Mouse (Mus musculus): Measurements from ENCODE around the gene Fam163b.

The Fam163b gene

GRCm38 (mm10) chr2:27141950-27142693, at the start of gene Fam163b:
Fam163b (minus strand) TSS chr2:27142491.
- DNase-seq (ENCODE audit: low spot score) = peak; percentile 58

DNA sequence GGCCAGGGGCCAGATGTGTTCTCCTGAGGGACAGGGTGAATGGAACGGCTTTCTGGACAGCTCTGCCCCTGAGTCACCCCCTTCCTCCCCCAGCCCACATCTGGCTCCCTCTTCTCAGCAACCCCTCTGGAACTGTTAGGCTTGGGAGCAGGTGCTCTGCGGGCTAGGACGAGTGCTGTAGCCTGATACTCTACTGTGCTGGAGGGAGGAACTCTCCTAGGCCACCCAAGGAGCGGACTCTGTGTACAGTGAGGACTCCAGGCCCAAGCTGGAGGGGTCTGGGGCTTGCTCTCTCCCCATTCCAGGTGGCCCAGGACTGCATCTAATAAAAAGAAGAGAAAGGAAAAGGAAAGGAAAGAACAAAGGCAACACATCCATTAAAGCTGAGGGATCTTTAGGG, 47.7 kb upstream of the Fam163b start:
- no peak for DNase-seq (ENCODE audit: low spot score)

DNA sequence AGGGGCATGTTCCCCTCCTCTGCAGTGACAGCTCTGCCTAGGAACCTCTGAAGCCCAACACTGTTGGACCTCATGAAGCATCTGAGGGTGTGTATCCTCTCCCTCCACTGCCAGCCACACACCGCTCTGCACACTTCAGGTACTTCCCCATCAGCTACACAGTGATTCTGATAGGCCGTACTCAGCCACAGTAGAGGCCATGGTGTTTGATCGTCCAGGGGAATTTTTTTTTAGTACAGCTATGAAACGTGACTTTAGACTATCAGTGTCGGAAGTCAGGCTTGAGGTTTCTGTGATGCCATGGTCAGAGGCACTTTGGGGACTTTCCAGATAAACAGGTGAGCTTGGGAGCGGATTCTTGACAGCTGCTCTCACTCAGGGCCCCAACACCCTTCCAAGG, 45.2 kb upstream of the Fam163b start:
- no peak for DNase-seq (ENCODE audit: low spot score)

GRCm38 (mm10) chr2:27183734-27184133, 41.4 kb upstream of the Fam163b start:
- DNase-seq (ENCODE audit: low spot score) = no peak

- DNase-seq (ENCODE audit: low spot score) = no peak
These were observed 39.6 kb upstream of the Fam163b start for GRCm38 (mm10) chr2:27181907-27182306.

DNA sequence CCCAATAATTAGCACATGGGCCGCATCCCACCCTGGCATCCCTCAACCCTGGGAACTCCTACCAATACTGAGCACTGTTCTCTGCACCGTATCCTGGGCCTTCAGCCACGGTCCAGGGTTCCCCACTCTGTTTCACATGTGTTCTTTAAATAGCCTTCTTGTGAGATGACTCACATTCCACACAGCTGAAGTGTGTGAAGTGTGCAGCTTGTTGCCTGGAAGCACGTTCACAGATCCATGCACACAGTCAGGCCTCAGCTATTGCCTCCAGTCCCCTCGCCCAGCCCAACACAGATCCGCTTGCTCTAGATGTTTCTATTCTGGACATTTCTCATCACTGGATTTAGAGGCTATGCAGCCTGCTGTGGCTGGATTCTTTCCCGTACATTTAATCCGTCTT, 36.8 kb upstream of the Fam163b start:
- no peak for DNase-seq (ENCODE audit: low spot score)

DNA sequence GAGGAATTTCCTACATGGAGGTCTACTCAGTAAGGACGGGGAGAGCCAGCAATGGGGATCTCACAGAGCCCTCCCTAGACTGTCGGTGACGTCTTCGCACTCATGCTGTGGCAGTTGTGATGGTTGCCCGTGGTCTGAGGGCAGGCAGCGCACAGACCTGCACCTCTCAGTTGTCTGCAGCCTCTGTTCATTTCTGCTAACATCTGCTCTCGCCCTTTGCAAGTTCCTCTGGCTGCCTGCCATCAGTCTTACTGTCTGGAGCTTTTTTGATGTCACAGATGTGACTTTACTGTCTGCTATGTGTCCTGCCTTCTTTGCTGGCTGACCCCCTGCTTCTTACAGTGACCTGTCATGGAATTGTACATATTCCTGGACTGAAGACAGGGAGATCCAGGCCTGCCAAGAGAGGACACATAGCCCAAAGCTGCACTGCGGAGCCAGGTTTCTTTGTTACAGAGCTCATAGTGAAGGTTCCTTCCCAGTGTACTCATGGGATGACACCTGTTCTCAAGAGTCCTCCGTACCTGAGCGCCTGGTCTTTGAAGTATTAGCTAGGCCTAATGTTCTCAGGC, 33.5 kb upstream of the Fam163b start:
- no peak for DNase-seq (ENCODE audit: low spot score)

GRCm38 (mm10) chr2:27174242-27174641, 32.0 kb upstream of the Fam163b start:
- DNase-seq (ENCODE audit: low spot score) = no peak

DNA sequence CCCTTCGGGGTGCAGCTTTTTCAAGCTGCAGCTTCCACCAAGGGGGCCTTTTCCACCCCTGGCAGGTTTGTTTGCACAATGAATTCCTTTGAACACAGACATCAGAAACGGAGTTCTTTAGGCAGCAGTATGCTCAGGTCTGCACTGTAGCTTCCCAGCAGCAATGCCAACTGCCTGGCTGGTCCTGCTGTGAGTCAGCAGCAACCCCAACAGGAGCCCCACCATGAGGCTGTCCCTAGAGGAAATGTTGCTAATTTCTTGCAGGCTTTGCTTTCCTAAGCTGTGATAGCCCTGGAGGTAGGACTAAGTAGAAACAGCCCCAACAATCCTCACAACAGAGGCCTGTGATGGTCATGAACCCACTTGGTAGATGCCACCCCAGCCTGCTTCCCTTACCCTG, 24.7 kb upstream of the Fam163b start:
- no peak for DNase-seq (ENCODE audit: low spot score)

DNA sequence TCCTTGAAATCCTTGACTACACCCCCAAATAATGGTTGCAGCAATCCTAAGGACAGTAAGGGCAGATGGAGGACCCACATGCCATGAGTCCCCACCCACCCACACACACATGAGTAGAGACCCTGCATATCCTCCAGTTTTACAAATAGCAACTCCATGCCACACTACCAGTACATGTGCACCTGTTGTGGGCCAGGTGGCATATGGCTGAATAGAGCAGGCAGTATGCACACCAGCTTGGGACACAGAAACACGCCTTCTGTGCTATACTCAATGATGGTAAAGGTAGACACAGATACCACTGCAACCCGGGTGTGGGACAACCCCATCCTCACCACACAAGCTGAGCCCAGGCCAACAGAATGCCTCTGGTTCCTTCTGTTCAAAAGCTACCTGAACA, 23.8 kb upstream of the Fam163b start:
- no peak for DNase-seq (ENCODE audit: low spot score)

DNA sequence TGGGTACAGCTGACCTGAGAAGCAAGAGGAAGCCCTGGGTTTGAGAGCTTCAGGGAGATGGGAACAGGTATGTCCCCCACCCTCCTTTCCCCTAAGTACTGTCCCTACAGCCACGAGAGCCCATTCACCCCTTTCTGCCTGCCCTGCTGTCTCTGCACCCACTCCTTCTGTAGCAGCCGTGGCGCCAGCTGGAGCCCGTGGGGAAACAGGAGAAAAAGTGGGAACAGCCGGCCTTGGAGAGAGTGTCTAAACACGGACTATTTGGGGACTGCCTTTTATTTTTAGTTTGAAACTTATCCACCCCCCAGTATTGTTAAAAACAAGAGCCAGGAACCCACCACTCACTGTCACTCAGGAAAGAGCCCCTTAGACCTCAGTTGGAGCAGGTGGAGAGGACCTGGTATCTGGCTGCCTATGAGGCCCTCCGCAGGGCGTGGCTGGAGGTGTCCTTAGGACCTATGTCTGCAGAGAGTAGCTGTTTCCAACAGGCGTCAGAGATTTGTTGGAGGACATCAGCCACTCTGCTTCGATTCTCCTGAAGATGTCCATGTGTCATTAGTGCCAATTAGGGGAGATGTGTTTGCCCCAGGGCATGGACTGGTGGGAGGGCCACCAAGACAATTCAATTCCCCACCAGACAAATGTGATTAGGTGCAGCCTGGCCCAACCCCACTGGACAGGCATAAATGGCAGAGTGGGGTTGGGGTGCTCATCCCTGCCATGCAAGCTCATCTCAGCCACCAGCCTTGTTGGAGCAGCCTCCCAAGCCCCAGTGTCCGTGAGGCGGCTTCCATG, 22.7 kb upstream of the Fam163b start, which contains the start of gene Dbh:
Dbh (plus strand) TSS at position 438 of the 795 bp plus-strand sequence.
- no peak for DNase-seq (ENCODE audit: low spot score)

DNA sequence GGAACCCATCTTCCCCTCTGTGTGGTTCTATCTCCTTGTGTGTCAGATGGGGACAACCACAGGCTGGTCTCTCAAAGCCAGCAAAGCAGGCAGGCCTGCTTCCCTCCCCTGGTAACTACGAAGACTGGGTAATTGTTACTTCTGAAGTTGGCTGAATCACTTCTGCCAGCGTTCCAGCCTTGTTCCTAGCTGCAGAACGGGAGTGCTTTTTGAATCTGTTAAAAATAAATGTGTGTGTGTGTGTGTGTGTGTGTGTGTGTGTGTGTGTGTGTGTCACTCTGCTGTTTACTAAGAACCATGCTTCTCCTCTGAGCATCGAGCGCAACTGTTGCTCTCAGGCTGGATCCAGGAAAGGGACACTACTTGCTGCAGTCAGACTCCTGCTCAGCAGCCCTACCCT, 21.6 kb upstream of the Fam163b start:
- DNase-seq (ENCODE audit: low spot score) = no peak

- DNase-seq (ENCODE audit: low spot score) = no peak
These were observed 20.4 kb upstream of the Fam163b start for GRCm38 (mm10) chr2:27162656-27163055.

DNA sequence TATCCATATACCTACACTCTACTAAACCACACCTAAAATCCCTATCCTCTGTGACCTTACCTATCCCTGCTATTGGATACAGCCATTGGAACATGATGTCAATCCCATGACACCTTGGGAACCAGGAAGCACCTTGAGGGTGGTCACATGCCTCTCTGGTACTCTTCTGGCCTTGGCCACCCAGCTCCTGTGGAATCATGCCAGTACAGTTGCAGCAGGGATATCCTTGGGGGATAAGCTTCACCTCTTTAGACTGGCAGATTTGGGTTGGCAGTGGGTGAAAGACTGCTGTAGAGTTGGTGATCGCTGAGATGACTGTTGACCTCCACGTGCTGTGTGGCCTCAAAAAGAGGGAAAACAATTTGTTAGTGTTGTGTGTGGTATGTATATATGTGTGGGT, 19.2 kb upstream of the Fam163b start:
- no peak for DNase-seq (ENCODE audit: low spot score)

GRCm38 (mm10) chr2:27156596-27156995, 14.3 kb upstream of the Fam163b start:
- no peak for DNase-seq (ENCODE audit: low spot score)

GRCm38 (mm10) chr2:27154466-27155185, 12.3 kb upstream of the Fam163b start:
- DNase-seq (ENCODE audit: low spot score) = no peak

GRCm38 (mm10) chr2:27149457-27149856, 7.2 kb upstream of the Fam163b start:
- no peak for DNase-seq (ENCODE audit: low spot score)

DNA sequence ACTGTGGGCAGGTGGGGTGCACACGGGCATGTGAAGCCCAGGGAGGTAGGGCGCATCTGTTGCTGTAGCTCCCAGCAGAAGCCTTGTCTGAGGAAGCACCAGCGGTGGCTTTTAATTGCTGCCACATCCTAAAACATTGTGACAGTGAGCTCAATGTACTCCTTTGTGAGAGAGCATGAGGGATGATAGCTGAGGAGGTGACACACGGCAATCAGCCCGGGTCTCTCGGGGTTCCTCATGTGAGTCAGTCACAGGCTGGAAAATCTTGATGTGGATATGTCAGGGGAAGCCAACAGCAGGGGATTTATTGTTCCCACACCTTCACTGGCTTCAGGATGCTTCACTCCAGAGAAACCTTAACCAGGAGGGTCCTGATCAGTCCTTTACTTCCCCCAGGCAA, 4.5 kb upstream of the Fam163b start:
- no peak for DNase-seq (ENCODE audit: low spot score)

GRCm38 (mm10) chr2:27144957-27145356, 2.7 kb upstream of the Fam163b start:
- DNase-seq (ENCODE audit: low spot score) = no peak

DNA sequence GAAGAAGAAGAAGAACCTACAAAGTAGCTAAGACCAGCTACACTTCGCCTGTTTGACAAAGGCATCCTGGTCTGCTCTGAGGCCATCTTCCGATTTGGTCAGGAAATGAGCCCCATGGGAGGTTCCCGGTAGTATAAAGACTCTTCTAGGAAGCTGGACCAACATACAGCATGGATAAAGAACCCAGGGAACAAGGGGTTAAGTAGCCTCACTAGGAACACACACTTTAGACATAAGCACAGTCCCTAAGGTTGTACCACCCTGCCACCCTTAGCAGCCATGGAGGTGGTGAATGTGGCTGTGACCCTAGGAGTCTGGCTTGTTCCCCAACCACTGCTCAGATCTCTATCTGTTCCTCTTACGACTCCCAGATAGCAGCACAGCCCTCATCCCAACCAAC, 3.9 kb downstream of the Fam163b start:
- no peak for DNase-seq (ENCODE audit: low spot score)

DNA sequence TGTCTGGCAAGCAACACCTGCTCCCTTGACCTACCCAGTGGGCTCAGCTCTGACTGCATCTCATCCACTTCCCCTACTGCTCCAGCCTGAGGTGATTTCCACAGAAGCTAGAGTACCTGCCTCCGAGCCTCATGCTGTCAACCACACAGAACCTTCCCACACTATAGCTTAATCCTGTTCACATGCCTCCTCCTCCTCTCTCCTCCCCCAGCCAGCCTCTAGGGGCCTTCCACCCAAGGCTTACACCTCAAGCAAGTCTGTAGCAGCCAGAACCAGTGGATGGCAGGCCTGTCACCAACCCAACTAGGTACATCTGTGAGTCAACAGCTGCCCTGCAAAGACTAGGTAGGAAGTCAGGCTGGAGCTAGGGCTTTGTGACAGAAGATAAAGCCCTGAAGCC, 5.5 kb downstream of the Fam163b start:
- no peak for DNase-seq (ENCODE audit: low spot score)

DNA sequence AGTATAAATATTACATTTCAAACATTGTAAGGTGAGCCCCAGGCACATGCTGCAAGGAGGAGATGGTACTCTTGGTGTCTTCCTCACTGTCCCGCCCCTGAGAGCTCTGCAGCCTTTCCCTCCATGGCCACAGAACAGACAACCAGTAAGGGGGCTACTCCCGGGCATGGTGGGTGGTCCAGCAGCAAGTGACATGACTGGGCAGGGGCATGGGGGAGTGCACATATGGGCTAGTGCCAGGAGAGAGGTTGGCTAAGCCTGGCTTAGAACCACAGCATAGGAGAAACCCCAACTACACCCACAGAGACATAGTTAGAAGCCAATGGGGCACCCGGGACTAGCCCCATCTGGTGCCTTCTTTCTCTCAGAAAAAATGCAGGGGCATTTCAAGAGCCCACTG, 6.0 kb downstream of the Fam163b start:
- no peak for DNase-seq (ENCODE audit: low spot score)
